Mouse (Mus musculus): Measurements from ENCODE around the gene Ccdc57. TPM values are rescaled to one million over a fixed set of nuclear protein-coding genes. Genes with fewer than 3 reads are reported as not detected.
"Not testable (repeated sequence)": the region's sequence is repeated elsewhere in the genome, so short reads cannot be mapped to it uniquely, and the experiment has no call there.

Gene Ccdc57
- polyA plus RNA-seq, 1 experiment from 2014 or later: 5.1 TPM

- Histone ChIP-seq H3K4me3 (ENCODE audit: low read depth, low read length) (no peak overlapping the region), H3K4me1 (ENCODE audit: control insufficient read depth, insufficient read depth, low read length) (peaks cover 6% of the 10 kb centered on the region; the same call in 1 of the 2 replicates), H3K27ac (replicated peaks; ENCODE audit: low read depth, low read length) (no peak overlapping the region), H3K9me3 (ENCODE audit: control insufficient read depth, low read length) (no peaks in the 10 kb centered on the region), H3K9ac (ENCODE audit: low read length) (no peak overlapping the region), H3K27me3 (ENCODE audit: control insufficient read depth, insufficient read depth, low read length) (no peaks in the 10 kb centered on the region), H3K4me2 (ENCODE audit: low read depth, severe bottlenecking) (no peak overlapping the region), H3K36me3 (ENCODE audit: control insufficient read depth, insufficient read depth, low read length) (peaks cover 37% of the 10 kb centered on the region)
- no peak for DNase-seq (ENCODE audit: low spot score)
- ATAC-seq (ENCODE audit: insufficient number of reproducible peaks, low FRiP score, low TSS enrichment, low read depth): no peak
- 91% methylated on average over 3 of the region's 3 CpGs for WGBS
These were observed 142.9 kb downstream of the Ccdc57 start for GRCm38 (mm10) chr11:120789810-120790209.

GRCm38 (mm10) chr11:120789355-120789754 lies 143.3 kb downstream of the Ccdc57 start:
- H3K9me3 ChIP-seq (ENCODE audit: control insufficient read depth, low read length): no peaks in the 10 kb centered on the region
- H3K27me3 ChIP-seq (ENCODE audit: control insufficient read depth, insufficient read depth, low read length): no peaks in the 10 kb centered on the region
- H3K4me1 ChIP-seq (ENCODE audit: control insufficient read depth, insufficient read depth, low read length): peaks cover 7% of the 10 kb centered on the region; the same call in 1 of the 2 replicates
- H3K27ac ChIP-seq (replicated peaks; ENCODE audit: low read depth, low read length): no peak overlapping the region
- H3K36me3 ChIP-seq (ENCODE audit: control insufficient read depth, insufficient read depth, low read length): peaks cover 37% of the 10 kb centered on the region
- WGBS: 84% methylated on average over 4 of the region's 4 CpGs
- no peak overlapping the region for H3K9ac ChIP-seq (ENCODE audit: low read length)
- ATAC-seq (ENCODE audit: insufficient number of reproducible peaks, low FRiP score, low TSS enrichment, low read depth) (no peak), DNase-seq (ENCODE audit: low spot score) (no peak)
- no peak overlapping the region for H3K4me2 ChIP-seq (ENCODE audit: low read depth, severe bottlenecking)
- H3K4me3 ChIP-seq (ENCODE audit: low read depth, low read length): no peak overlapping the region

- peaks cover 34% of the 10 kb centered on the region for H3K36me3 ChIP-seq (ENCODE audit: control insufficient read depth, insufficient read depth, low read length)
- not testable (repeated sequence) for DNase-seq (ENCODE audit: low spot score); H3K4me1 ChIP-seq (ENCODE audit: control insufficient read depth, insufficient read depth, low read length); H3K27me3 ChIP-seq (ENCODE audit: control insufficient read depth, insufficient read depth, low read length); ATAC-seq (ENCODE audit: insufficient number of reproducible peaks, low FRiP score, low TSS enrichment, low read depth); H3K4me3 ChIP-seq (ENCODE audit: low read depth, low read length); H3K4me2 ChIP-seq (ENCODE audit: low read depth, severe bottlenecking); H3K9ac ChIP-seq (ENCODE audit: low read length); H3K9me3 ChIP-seq (ENCODE audit: control insufficient read depth, low read length); H3K27ac ChIP-seq (replicated peaks; ENCODE audit: low read depth, low read length)
- whole genome bisulfite sequencing: 86% methylated on average over 9 of the region's 10 CpGs
These were observed 144.2 kb downstream of the Ccdc57 start for GRCm38 (mm10) chr11:120788460-120788859.

GRCm38 (mm10) chr11:120785145-120785544 lies 147.5 kb downstream of the Ccdc57 start:
- peak overlapping the region; percentile 96 for H3K4me2 ChIP-seq (ENCODE audit: low read depth, severe bottlenecking)
- peak overlapping the region; percentile 96 for H3K4me3 ChIP-seq (ENCODE audit: low read depth, low read length)
- ATAC-seq (ENCODE audit: insufficient number of reproducible peaks, low FRiP score, low TSS enrichment, low read depth): no peak
- H3K36me3 ChIP-seq (ENCODE audit: control insufficient read depth, insufficient read depth, low read length): peaks cover 19% of the 10 kb centered on the region
- H3K9me3 ChIP-seq (ENCODE audit: control insufficient read depth, low read length): no peaks in the 10 kb centered on the region
- no peaks in the 10 kb centered on the region for H3K27me3 ChIP-seq (ENCODE audit: control insufficient read depth, insufficient read depth, low read length)
- H3K4me1 ChIP-seq (ENCODE audit: control insufficient read depth, insufficient read depth, low read length): peaks cover 12% of the 10 kb centered on the region
- DNase-seq (ENCODE audit: low spot score): no peak
- H3K27ac ChIP-seq (replicated peaks; ENCODE audit: low read depth, low read length): no peak overlapping the region
- WGBS: 38% methylated on average over 9 of the region's 9 CpGs
- H3K9ac ChIP-seq (ENCODE audit: low read length): peak overlapping the region; percentile 90

- H3K4me2 ChIP-seq (ENCODE audit: low read depth, severe bottlenecking): peak within 1 kb of the TSS; percentile 96
- WGBS: under 1% methylated on average over 70 of the region's 107 CpGs
- peaks cover 12% of the 10 kb centered on the region for H3K4me1 ChIP-seq (ENCODE audit: control insufficient read depth, insufficient read depth, low read length)
- DNase-seq (ENCODE audit: low spot score) (peak; percentile 85), ATAC-seq (ENCODE audit: insufficient number of reproducible peaks, low FRiP score, low TSS enrichment, low read depth) (peak; percentile 63)
- peak within 1 kb of the TSS; percentile 52 for H3K27ac ChIP-seq (replicated peaks; ENCODE audit: low read depth, low read length)
- H3K36me3 ChIP-seq (ENCODE audit: control insufficient read depth, insufficient read depth, low read length): peaks cover 10% of the 10 kb centered on the region
- H3K4me3 ChIP-seq (ENCODE audit: low read depth, low read length): peak within 1 kb of the TSS; percentile 96
- H3K27me3 ChIP-seq (ENCODE audit: control insufficient read depth, insufficient read depth, low read length): no peaks in the 10 kb centered on the region
- H3K9me3 ChIP-seq (ENCODE audit: control insufficient read depth, low read length): no peaks in the 10 kb centered on the region
- H3K9ac ChIP-seq (ENCODE audit: low read length): peak within 1 kb of the TSS; percentile 90
These were observed 148.4 kb downstream of the Ccdc57 start, which contains the start of the genes Rfng and Gps1 for GRCm38 (mm10) chr11:120784064-120784791. TSS of gene Rfng (minus strand) at chr11:120784207. TSS of gene Gps1 (plus strand) at chr11:120784272.

GRCm38 (mm10) chr11:120783426-120784063 lies 149.1 kb downstream of the Ccdc57 start:
- no peak for ATAC-seq (ENCODE audit: insufficient number of reproducible peaks, low FRiP score, low TSS enrichment, low read depth)
- H3K36me3 ChIP-seq (ENCODE audit: control insufficient read depth, insufficient read depth, low read length): peaks cover 7% of the 10 kb centered on the region

GRCm38 (mm10) chr11:120781361-120781760 lies 151.3 kb downstream of the Ccdc57 start:
- not testable (repeated sequence) for H3K4me2 ChIP-seq (ENCODE audit: low read depth, severe bottlenecking); H3K9me3 ChIP-seq (ENCODE audit: control insufficient read depth, low read length); H3K4me3 ChIP-seq (ENCODE audit: low read depth, low read length); H3K27me3 ChIP-seq (ENCODE audit: control insufficient read depth, insufficient read depth, low read length); ATAC-seq (ENCODE audit: insufficient number of reproducible peaks, low FRiP score, low TSS enrichment, low read depth); H3K9ac ChIP-seq (ENCODE audit: low read length); DNase-seq (ENCODE audit: low spot score); H3K27ac ChIP-seq (replicated peaks; ENCODE audit: low read depth, low read length); H3K36me3 ChIP-seq (ENCODE audit: control insufficient read depth, insufficient read depth, low read length)
- peaks cover 13% of the 10 kb centered on the region for H3K4me1 ChIP-seq (ENCODE audit: control insufficient read depth, insufficient read depth, low read length)
- 96% methylated on average over 6 of the region's 6 CpGs for WGBS

More at GRCm38 (mm10) chr11:120783426-120784063, 149.1 kb downstream of the Ccdc57 start:
- peak overlapping the region; percentile 96 for H3K4me2 ChIP-seq (ENCODE audit: low read depth, severe bottlenecking)
- 3% methylated on average over 35 of the region's 42 CpGs for WGBS
- H3K27me3 ChIP-seq (ENCODE audit: control insufficient read depth, insufficient read depth, low read length): no peaks in the 10 kb centered on the region
- peak overlapping the region; percentile 90 for H3K9ac ChIP-seq (ENCODE audit: low read length)
- H3K4me1 ChIP-seq (ENCODE audit: control insufficient read depth, insufficient read depth, low read length): peaks cover 12% of the 10 kb centered on the region
- H3K9me3 ChIP-seq (ENCODE audit: control insufficient read depth, low read length): no peaks in the 10 kb centered on the region
- H3K27ac ChIP-seq (replicated peaks; ENCODE audit: low read depth, low read length): no peak overlapping the region
- DNase-seq (ENCODE audit: low spot score): peak; percentile 29
- H3K4me3 ChIP-seq (ENCODE audit: low read depth, low read length): peak overlapping the region; percentile 96

GRCm38 (mm10) chr11:120779876-120780275 lies 152.8 kb downstream of the Ccdc57 start:
- no peak for ATAC-seq (ENCODE audit: insufficient number of reproducible peaks, low FRiP score, low TSS enrichment, low read depth)
- Histone ChIP-seq H3K36me3 (ENCODE audit: control insufficient read depth, insufficient read depth, low read length) (no peaks in the 10 kb centered on the region; the same call in 1 of the 2 replicates), H3K4me1 (ENCODE audit: control insufficient read depth, insufficient read depth, low read length) (peaks cover 9% of the 10 kb centered on the region), H3K27me3 (ENCODE audit: control insufficient read depth, insufficient read depth, low read length) (no peaks in the 10 kb centered on the region), H3K27ac (replicated peaks; ENCODE audit: low read depth, low read length) (no peak overlapping the region), H3K9ac (ENCODE audit: low read length) (no peak overlapping the region), H3K4me3 (ENCODE audit: low read depth, low read length) (no peak overlapping the region), H3K9me3 (ENCODE audit: control insufficient read depth, low read length) (no peaks in the 10 kb centered on the region), H3K4me2 (ENCODE audit: low read depth, severe bottlenecking) (no peak overlapping the region)
- DNase-seq (ENCODE audit: low spot score): no peak
- 81% methylated on average over 1 of the region's 1 CpGs for WGBS

Measured in limb, embryonic 11.5 days (tissue).